Mouse (Mus musculus) erythroblast, adult 5-6 weeks (primary cell): Measurements from ENCODE around the gene Polrmt. TPM values are rescaled to one million over a fixed set of nuclear protein-coding genes. Genes with fewer than 3 reads are reported as not detected.
"Not testable (repeated sequence)": the region's sequence is repeated elsewhere in the genome, so short reads cannot be mapped to it uniquely, and the experiment has no call there.

Experiments
- ATAC-seq: replicated peaks from 2 replicates; pipeline ENCODE4 v1.8.0; 2016; ENCODE audit warnings: moderate number of reproducible peaks, mild to moderate bottlenecking, moderate TSS enrichment, inconsistent platforms; ENCODE audit not compliant: poor library complexity, low FRiP score, severe bottlenecking
- total RNA-seq, 2 experiments: library from RNA; stranded (forward) in 1 of 2; stranded (reverse) in 1 of 2; fragments of 150-400 nt in 1 of 2; fragments of 200-764, 138-1000 nt in 1 of 2; gene quantifications; 2 replicates each; pipeline versions ENCODE4 v1.2.3 to v1.2.4; 2015 to 2017; ENCODE audit warnings: low replicate concordance in 2 of 2

Polrmt gene
- total RNA-seq, 2 experiments from 2014 or later = 4.8 to 5.0 TPM

- no peak for ATAC-seq
Observed at GRCm38 (mm10) chr10:79714996-79715395, 31.4 kb downstream of the Polrmt start.

DNA sequence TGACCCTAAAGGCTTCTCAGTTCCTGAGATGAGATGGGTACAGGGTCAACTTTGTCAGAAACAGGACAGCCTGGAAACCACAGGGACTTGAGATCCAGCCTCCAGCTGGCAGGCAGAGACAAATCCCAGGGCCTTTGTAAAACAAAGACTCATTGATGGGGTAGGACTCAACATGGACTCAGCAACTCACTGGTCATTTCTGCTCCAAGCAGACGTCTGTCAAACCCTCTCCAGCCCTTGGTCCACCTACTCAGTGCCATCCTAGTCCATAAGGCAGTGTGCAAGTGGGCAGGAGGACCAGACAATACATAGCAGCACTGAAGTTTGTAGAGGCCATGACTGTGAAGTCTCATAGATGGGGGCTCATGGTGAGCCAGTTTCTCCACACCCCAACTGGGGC, 33.2 kb downstream of the Polrmt start:
- no peak for ATAC-seq

DNA sequence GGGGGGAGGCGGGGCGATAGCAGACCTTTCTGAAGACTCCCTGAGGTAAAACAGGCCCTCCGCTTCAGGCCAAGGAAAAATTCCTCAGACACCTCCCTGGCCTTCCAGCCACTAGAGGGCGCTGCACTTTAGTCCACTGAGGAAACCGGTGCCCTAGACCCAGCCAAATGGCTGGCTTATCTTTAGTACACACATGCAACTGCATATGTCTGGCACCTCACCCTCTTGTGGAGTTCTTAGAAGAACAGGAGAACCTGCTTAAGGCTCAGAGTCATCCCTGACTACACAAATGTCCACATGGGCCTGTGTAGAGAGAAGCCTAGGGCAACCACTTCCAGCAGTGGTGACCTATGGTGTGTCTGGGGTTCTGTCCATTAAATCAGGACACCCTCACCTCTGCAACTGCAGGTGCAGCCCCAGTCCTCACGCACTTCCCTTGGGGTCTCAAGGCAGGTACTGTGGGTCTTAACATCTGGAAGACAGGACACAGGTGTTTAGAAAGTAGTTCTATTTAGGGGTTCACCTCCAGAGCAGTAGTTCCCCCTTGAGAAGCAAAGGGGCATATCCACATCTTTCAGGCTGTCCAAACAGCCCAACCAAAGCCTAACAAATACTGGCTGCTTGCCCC, 33.8 kb downstream of the Polrmt start:
- ATAC-seq = peak; percentile 85

DNA sequence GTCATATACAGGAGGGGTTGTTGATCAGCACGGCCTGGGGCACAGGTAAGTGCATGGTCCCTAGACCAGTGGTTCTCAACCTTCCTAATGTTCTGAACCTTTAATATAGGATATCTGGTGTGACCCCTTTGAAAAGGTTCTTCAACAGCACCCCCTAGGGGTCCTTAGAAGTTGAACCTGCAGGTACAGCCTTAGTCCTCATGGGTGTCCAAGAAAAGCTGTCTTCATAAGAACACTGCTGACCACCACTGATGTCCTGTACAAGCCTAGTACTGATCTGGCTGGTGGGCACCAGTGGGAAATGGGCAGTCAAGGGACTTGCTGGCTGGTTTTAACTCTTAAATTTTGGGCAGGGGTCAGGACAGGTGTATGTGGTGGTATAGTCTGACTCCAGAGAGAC, 34.4 kb downstream of the Polrmt start:
- peak; percentile 25 for ATAC-seq

- no peak for ATAC-seq
Observed at GRCm38 (mm10) chr10:79709307-79709706, 37.1 kb downstream of the Polrmt start.

- no peak for ATAC-seq
Observed at GRCm38 (mm10) chr10:79708668-79709067, 37.7 kb downstream of the Polrmt start.

DNA sequence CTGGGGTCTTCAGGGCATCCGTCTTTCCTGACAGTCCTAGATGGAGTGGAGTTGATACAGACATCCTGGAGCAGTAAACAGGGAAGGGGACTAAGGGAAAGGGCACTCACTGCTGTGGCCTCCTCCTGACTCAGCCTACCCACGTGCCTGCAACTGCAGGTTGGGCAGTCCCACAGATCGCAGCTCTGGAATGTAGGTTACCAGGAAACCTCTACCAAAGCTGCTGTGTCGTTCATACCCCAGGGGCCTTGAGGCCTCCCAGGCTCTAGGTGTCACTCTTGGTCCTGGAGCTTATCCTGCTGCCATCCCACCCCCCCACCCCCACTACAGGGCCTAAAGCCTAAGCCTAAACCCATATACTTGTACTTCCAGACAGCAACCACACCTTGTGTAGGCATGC, 38.6 kb downstream of the Polrmt start:
- ATAC-seq = no peak

GRCm38 (mm10) chr10:79707162-79707561, 39.2 kb downstream of the Polrmt start:
- 0 out of 2 replicates have a peak, but pooled peaks have one; percentile 5 for ATAC-seq

DNA sequence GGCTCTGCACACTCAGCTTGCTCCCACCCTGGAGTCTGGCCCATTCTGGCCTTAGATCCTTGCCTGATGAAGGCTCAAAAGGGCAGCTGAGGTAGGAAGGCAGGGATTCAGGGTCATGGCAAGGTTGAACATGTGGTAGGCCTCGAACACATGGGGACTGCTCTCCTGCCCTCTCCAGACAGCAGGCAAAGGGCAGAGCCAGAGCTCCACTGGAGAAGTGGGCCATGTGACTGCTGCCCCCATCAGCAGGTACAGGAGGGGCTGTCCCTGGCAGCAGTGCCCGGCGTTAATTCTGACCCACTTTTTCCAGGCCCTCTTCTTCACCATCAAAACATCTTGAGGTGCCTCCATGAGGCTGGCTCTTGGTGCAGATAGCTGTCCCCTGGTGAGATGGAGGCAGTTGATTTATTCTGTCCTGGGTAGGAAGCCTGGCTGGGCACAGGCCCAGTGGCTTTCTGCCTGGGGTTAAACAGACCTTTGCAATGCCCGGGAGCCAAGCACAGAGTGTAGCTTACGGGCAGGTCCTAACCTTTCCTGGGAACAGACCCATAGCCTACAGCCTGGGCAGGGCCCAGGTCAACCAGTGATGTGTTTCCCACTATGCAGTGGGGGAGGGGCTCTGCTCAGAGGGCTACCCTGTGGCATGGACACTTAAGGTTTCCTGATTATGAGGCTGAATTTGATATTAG, 39.8 kb downstream of the Polrmt start:
- peak; percentile 8 for ATAC-seq

DNA sequence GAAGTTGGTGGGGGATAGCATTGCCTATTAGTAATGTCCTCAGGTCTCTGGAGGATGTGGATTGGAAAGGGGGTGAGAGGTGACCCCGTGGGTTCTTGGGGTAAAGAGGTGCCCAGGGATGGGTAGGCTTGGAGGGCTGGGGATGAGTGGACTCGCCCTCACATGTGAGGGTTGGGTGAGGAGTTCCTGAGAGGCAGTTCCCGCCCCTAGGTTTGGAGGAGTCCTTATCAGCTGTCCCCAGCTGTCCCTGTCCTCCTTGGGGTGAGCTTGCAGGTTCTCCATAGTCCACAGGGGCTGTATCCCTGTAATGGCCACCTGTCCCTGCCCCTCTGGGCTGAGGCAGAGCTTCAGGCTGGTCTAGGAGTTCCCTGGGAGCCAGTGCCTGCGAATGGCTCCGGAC, 40.4 kb downstream of the Polrmt start:
- peak; percentile 78 for ATAC-seq

DNA sequence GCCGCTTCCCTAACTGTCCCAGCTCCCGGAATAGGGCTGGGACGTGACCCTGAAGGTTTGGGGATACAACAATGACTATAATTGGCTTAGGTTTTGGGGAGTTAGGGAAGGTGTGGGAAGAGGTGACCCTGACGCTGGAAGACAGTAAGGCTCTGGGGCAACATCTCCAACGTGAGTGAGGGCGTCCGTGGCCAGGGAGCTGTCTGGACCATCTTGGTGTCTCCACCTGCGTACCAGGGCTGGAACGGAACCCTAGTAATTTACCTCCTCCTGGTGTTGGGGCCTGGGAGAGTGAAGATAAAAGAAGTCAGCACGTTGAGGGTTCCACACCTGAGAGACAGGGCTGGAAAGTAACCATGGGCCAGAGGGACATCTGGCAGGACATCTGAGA, 41.4 kb downstream of the Polrmt start:
- ATAC-seq = peak; percentile 16

GRCm38 (mm10) chr10:79704065-79704969, 42.1 kb downstream of the Polrmt start, which contains the start of gene Bsg:
Bsg (plus strand) TSS chr10:79704491.
- peak; percentile 77 for ATAC-seq

- no peak for ATAC-seq
Observed at GRCm38 (mm10) chr10:79703541-79703940, 42.8 kb downstream of the Polrmt start.

- ATAC-seq = not testable (repeated sequence)
Observed at GRCm38 (mm10) chr10:79702970-79703369, 43.4 kb downstream of the Polrmt start.

DNA sequence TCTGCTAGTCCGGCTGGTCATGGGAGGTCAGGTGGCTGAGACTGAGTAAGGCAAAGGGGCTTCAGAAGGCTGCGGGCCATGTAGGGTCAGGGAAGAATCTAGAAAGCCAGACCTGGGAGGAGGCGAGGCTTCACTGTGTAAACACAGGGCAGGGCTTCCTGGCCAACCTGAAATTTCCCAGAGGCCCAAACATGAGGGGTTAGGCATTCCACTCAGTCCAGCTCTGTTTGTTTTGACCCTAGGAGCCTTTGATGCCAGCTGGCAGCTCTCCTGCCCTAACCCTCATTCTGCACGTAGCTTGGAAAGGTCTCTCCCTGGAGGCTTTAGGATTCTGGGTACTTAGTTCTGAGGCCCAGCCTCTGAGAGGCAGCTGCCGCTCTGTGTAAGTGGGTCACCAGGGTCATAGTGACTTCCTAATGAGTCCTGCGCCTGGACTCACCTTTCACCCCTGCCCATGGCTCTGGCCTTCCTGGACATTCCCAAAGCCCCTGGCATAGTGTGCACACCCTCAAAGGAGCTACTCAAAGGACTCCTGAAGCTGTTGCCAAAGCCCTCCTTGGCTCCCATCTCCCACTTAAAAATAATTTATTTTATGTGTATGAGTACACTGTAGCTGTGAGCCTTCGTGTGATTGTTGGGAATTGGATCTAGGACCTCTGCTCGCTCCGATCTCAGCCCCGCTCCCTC, 44.8 kb downstream of the Polrmt start:
- ATAC-seq = no peak

GRCm38 (mm10) chr10:79700676-79701075, 45.7 kb downstream of the Polrmt start:
- no peak for ATAC-seq

- no peak for ATAC-seq
Observed at GRCm38 (mm10) chr10:79698459-79698858, 47.9 kb downstream of the Polrmt start.

DNA sequence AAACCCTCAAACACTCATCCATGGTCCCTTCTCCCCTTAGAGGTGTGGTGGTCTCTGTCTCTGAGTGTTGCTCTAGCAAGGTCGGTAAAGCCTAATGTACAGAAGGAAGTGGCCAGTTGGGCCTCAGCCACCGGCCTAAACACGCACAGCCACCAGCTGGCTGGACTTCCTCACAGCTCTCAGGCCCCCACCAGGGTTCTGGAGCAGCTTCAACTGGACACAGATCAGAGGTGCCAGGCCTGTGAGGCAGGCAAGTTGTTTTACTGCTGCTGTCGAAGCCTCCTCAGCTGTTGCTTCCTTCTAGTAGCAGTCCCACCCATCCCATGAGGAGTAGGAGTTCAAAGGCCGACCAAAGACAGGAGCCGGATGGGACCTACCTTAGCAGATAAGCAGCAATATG, 48.5 kb downstream of the Polrmt start:
- no peak for ATAC-seq

- ATAC-seq = no peak
Observed at GRCm38 (mm10) chr10:79696129-79696651, 50.2 kb downstream of the Polrmt start.
